Mouse (Mus musculus) kidney, embryonic 16.5 days (tissue): ENCODE data around the gene Cuta. TPM values are rescaled to one million over a fixed set of nuclear protein-coding genes. Genes with fewer than 3 reads are reported as not detected.
"Not testable (repeated sequence)": the region's sequence is repeated elsewhere in the genome, so short reads cannot be mapped to it uniquely, and the experiment has no call there.

ENCODE experiments used
- ATAC-seq: fragments of 200-750 bp; cut with Nextera tagmentation; 2 replicates; pipeline ENCODE4 v1.8.0; 2017; ENCODE audit warnings: moderate TSS enrichment; ENCODE audit not compliant: low FRiP score, low TSS enrichment
- H3K27ac ChIP-seq: fragments of 300-500 bp; sonication (generic); 2 replicates; pipeline ENCODE4 v1.5.1; 2014; ENCODE audit warnings: low read length
- H3K27me3 ChIP-seq: fragments of 300-500 bp; sonication (generic); 2 replicates; pipeline ENCODE4 v1.6.1; 2014; ENCODE audit warnings: low read length, control low read depth, mixed read lengths; ENCODE audit not compliant: insufficient read depth
- H3K36me3 ChIP-seq: fragments of 300-500 bp; sonication (generic); 2 replicates; pipeline ENCODE4 v1.6.1; 2014; ENCODE audit warnings: low read length, control low read depth, mixed read lengths; ENCODE audit not compliant: insufficient read depth
- H3K4me1 ChIP-seq: fragments of 300-500 bp; sonication (generic); 2 replicates; pipeline ENCODE4 v1.6.1; 2014; ENCODE audit warnings: low read length, control low read depth, mixed read lengths; ENCODE audit not compliant: insufficient read depth
- H3K4me2 ChIP-seq: fragments of 300-500 bp; sonication (generic); replicated peaks from 2 replicates; pipeline ENCODE4 v1.6.1; 2014; ENCODE audit warnings: low read depth, low read length
- H3K4me3 ChIP-seq: fragments of 300-500 bp; sonication (generic); 2 replicates; pipeline ENCODE4 v1.5.1; 2014; ENCODE audit warnings: mild to moderate bottlenecking, low read length
- H3K9ac ChIP-seq: fragments of 300-500 bp; sonication (generic); replicated peaks from 2 replicates; pipeline ENCODE4 v1.6.1; 2014; ENCODE audit warnings: low read length
- H3K9me3 ChIP-seq: fragments of 300-500 bp; sonication (generic); 2 replicates; pipeline ENCODE4 v1.6.1; 2016; ENCODE audit warnings: low read length, control low read depth
- WGBS: fragments of 180-500 bp; shearing (Covaris S2); extraction: QIAGEN DNeasy Blood & Tissue Kit; methylation state at CpG from one replicate; pipeline ENCODE4 v1.1.7; 2014; 5-methylcytosine and 5-hydroxymethylcytosine counted together
- polyA plus RNA-seq: library from polyadenylated mRNA; unstranded; fragments of >200 nt; fragmentation: Nextera tagmentation; extraction: Ambion mirVana; gene quantifications from 2 replicates; pipeline ENCODE4 v1.2.1, GENCODE M21; 2015

Cuta gene
- polyA plus RNA-seq, 1 experiment from 2014 or later = 187 TPM

DNA sequence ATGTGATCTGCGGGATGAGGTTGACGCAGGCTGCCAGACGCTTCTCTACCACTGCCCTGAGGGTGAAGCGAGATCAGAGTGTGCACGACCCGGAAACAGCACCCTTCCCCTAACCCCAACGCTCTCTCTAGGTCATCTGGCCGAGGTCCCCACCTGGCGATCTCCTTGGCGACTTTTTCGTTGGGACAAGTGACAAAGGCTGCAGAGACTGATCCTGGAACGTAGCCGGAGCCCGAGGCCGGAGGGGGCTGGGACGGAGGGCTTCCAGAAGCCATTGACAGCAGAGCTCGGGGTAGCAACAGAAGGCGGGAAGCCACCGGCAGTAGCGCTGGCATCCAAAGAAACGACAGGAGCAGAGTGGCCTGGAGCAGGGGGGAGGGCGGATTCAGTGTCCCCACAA lies 638 bp downstream of the Cuta start:
- no peaks in the 10 kb centered on the region for H3K9me3 ChIP-seq
- peak overlapping the region; percentile 97 for H3K4me2 ChIP-seq
- peak overlapping the region; percentile 81 for H3K9ac ChIP-seq
- peak overlapping the region; percentile 69 for H3K4me3 ChIP-seq
- peaks cover 41% of the 10 kb centered on the region for H3K4me1 ChIP-seq
- H3K27me3 ChIP-seq = no peaks in the 10 kb centered on the region
- 0 out of 2 replicates have a peak, but pooled peaks have one; percentile 0 for ATAC-seq
- H3K27ac ChIP-seq = peak overlapping the region; percentile 93
- H3K36me3 ChIP-seq = peaks cover 15% of the 10 kb centered on the region; the same call in 1 of the 2 replicates
- under 1% methylated on average over 22 of the region's 22 CpGs for WGBS

DNA sequence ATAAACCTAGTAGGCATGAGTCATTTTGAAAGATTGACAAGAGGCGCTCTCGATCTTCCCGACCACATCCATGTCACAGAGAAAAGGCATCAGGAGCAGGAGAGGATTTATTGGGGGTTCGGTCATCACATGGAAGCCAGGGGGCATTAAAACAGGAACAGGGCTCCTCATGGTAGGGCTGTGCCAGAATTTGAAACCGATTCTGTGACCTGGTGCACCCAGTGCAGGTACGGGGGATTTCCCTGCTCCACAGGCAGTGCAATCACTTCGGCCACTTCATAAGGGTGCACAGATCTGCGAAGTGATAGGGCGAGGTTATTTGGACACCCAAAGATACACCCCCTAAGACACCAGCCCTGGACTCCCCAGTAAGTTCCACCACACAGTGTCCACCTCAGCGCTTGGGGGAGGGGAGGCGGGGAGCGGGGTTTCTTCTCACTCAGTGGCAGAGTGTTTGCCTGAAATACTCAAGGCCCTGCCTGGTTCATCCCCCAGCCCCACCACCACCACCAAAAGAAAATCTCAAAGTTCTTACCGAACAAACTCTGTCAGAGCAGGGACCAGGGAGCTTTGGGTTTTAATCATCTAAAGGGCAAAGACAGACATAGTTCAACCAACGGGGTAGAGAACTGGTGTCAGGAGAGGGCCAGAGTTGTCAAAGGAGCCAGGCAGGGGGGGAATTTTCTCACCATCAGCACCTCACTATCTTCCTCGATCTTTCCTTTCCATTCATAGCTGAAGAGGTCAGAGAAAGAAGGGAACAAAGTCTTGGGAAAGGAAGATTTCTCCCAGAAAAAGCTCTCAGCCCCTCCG lies 1.3 kb downstream of the Cuta start:
- Histone ChIP-seq H3K4me3 (peak overlapping the region; percentile 69), H3K9ac (peak overlapping the region; percentile 81), H3K4me2 (peak overlapping the region; percentile 97), H3K9me3 (no peaks in the 10 kb centered on the region), H3K4me1 (peaks cover 46% of the 10 kb centered on the region), H3K27ac (peak overlapping the region; percentile 93), H3K36me3 (peaks cover 15% of the 10 kb centered on the region; the same call in 1 of the 2 replicates), H3K27me3 (no peaks in the 10 kb centered on the region)
- ATAC-seq = no peak
- 44% methylated on average over 16 of the region's 16 CpGs for WGBS

DNA sequence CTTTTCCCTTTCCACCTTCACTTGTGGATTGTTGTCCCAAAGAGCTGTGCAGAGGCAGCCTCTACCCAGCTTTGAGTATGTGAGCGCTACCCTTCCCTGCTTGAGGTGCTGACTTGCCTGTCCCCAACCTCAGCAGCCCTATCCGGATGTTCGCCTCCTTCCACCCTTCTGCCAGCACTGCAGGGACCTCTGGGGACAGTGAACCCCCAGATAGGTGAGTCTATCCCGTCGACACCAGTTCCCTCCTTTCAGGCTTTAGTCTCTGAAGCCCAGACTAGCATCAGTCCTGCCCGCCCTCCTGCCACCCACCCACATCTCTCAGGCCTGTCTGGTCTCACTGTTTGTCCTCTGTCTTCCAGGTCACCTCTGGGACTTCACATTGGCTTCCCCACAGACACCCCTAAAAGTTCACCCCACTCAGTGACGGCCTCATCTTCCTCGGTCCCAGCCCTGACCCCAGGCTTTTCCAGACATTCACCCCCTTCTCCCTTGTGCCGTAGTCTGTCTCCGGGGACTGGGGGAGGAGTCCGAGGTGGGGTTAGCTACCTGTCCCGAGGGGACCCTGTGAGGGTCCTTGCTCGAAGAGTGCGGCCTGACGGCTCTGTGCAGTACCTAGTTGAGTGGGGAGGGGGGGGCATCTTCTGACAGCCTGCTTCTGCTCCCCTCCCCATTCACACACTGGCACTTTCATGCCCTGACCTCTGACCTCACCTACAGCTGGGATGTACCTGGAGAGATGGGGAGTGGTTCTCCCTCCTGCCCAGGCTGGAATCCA lies 2.3 kb downstream of the Cuta start:
- Histone ChIP-seq H3K9ac (no peak overlapping the region), H3K4me2 (0 out of 2 replicates have a peak overlapping the region, but pooled peaks have one; percentile 97), H3K4me1 (peaks cover 41% of the 10 kb centered on the region), H3K27ac (no peak overlapping the region), H3K27me3 (no peaks in the 10 kb centered on the region), H3K4me3 (no peak overlapping the region), H3K9me3 (no peaks in the 10 kb centered on the region), H3K36me3 (peaks cover 15% of the 10 kb centered on the region; the same call in 1 of the 2 replicates)
- no peak for ATAC-seq
- 85% methylated on average over 15 of the region's 15 CpGs for WGBS

DNA sequence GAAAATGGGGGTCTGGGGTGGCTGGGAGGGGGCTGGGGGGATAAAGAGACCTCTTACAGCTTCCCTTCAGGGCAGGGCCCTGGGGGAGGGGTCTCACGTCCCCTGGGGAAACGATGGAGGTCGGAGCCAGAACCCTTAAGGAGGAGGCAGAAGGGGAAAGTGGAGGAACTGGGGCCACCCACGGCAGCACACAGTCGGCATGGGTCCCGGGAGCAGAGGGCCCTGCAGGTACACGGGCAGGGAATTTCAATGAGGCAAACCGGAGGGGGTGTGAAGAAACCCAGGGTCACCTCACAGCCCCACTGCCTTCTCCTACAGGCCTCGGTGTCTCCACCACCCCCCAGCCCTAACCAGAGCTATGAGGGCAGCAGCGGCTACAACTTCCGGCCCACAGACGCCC lies 2.9 kb downstream of the Cuta start:
- Histone ChIP-seq H3K4me3 (no peak overlapping the region), H3K27ac (no peak overlapping the region), H3K36me3 (peaks cover 15% of the 10 kb centered on the region; the same call in 1 of the 2 replicates), H3K27me3 (no peaks in the 10 kb centered on the region), H3K9ac (no peak overlapping the region), H3K4me2 (no peak overlapping the region), H3K9me3 (no peaks in the 10 kb centered on the region), H3K4me1 (peaks cover 38% of the 10 kb centered on the region)
- WGBS = 85% methylated on average over 12 of the region's 12 CpGs
- no peak for ATAC-seq

DNA sequence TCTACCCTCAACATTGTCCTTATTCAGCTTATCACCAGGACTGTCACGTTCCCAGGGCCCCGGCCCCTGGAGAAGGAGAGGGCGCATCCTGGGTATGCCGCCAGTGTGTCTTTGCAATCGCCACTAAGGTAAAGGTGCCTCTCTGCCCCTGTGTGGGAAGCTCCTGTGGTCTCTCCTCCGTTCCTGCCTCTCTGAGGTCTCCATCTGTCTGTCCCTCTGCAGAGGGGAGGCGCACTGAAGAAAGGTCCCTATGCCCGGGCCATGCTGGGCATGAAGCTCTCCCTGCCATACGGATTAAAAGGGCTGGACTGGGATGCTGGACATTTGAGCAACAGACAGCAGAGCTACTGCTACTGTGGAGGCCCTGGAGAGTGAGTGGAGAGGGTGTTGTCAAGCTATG lies 4.3 kb downstream of the Cuta start:
- Histone ChIP-seq H3K4me2 (no peak overlapping the region), H3K9ac (no peak overlapping the region), H3K27ac (no peak overlapping the region), H3K36me3 (peaks cover 20% of the 10 kb centered on the region; the same call in 1 of the 2 replicates), H3K4me1 (peaks cover 29% of the 10 kb centered on the region), H3K9me3 (no peaks in the 10 kb centered on the region), H3K4me3 (no peak overlapping the region), H3K27me3 (no peaks in the 10 kb centered on the region)
- ATAC-seq = no peak
- 91% methylated on average over 9 of the region's 9 CpGs for WGBS

DNA sequence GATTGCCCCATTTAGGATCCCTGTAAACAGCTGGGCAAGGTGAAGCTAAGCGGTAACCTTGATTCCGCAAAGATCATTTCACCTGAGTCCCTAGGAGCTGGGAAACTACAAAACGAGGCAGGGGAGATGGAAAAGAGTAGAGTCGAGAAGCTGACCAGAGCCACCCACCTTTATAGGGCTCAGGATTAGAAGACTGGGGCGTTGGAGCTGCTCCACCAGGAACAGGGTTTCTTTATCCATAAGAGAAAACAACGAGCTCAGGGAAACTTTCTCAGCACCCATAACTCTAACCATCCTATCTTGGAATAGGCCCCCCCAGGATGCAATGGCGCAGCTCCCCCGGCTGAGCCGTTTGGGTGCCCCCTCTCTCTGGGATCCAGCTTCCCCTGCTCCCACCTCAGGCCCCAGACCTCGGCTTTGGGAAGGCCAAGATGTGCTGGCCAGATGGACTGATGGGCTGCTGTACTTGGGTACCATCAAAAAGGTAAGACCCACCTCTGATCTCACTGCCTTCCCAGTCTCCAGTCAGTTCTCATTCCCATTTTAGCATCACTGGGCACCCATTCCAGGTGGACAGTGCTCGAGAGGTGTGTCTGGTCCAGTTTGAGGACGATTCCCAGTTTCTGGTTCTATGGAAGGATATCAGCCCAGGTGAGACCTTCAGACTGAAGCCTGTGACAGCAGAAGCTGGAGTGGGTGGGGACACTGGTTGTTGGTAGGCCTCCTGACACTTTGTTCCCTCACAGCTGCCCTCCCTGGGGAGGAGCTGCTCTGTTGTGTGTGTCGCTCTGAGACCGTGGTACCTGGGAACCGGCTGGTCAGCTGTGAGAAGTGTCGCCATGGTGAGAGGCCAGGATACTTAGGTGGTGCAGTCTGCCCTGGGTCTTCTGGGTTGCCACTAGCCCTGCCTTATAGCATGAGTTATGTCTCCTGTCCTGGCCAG lies 5.2 kb downstream of the Cuta start:
- no peaks in the 10 kb centered on the region for H3K27me3 ChIP-seq
- peaks cover 26% of the 10 kb centered on the region for H3K4me1 ChIP-seq
- H3K36me3 ChIP-seq = peaks cover 23% of the 10 kb centered on the region
- no peaks in the 10 kb centered on the region for H3K9me3 ChIP-seq
- peak overlapping the region; percentile 85 for H3K4me3 ChIP-seq
- H3K4me2 ChIP-seq = peak overlapping the region; percentile 97
- no peak overlapping the region; the same call in 1 of the 2 replicates for H3K27ac ChIP-seq
- H3K9ac ChIP-seq = peak overlapping the region; percentile 86
- WGBS = 76% methylated on average over 16 of the region's 16 CpGs
- ATAC-seq = no peak

DNA sequence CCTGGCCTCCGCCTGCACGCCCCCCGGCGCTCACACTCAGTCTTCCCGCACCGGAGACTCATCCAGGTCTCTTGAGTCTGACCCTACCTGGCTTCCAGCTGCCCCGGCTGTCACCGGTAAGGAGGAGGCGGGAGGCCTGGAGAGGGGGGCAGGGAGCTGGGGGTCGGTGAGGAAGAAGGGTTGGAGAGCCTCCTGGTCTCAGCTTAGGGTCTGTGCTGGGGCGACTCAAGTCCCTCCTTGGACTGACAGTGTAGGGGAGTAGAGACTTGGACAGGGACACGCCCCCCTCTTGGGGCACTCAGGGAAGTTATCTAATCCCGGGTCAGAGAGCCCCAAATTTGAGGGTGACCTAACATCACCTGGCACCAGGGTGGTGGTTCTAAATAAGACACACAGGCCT lies 6.0 kb downstream of the Cuta start:
- WGBS = 6% methylated on average over 13 of the region's 13 CpGs
- H3K9me3 ChIP-seq = no peaks in the 10 kb centered on the region
- peak overlapping the region; percentile 90 for H3K27ac ChIP-seq
- H3K36me3 ChIP-seq = peaks cover 28% of the 10 kb centered on the region
- no peaks in the 10 kb centered on the region for H3K27me3 ChIP-seq
- peak overlapping the region; percentile 97 for H3K4me2 ChIP-seq
- H3K4me3 ChIP-seq = peak overlapping the region; percentile 85
- peaks cover 24% of the 10 kb centered on the region for H3K4me1 ChIP-seq
- ATAC-seq = peak; percentile 52
- H3K9ac ChIP-seq = peak overlapping the region; percentile 86

DNA sequence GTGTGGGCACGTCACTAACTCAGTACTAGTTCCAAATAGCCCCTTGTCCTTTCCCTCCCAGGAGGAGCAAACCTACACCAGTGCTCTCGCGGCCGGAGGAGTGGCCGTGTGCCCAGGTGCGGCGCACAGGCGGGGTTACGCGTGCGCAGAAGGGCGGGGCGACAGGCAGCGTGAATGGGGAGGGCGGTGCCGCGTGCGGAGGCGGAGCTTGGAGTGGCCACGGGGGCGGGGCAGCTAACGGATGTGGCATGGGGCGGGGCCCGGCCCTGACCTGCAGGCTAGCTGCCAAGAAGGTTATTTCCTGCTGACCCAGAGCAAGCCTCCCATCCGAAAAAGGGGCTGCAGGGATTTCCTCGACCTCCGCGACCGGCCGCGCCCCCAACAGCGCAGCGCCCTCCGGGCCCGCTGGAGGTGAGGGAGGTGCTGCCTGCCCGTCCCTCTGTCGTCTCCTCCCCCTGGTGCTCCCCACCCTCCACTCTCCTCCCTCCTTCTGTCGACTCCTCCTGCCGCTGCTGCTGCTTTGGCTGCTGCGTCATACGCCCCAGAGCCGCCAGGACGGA lies 6.5 kb downstream of the Cuta start, which contains the start of gene Phf1:
TSS of gene Phf1 (plus strand) at position 214 of the 560 bp plus-strand sequence.
- WGBS = under 1% methylated on average over 38 of the region's 43 CpGs
- H3K9ac ChIP-seq = peak within 1 kb of the TSS; percentile 86
- peak; percentile 86 for ATAC-seq
- H3K27me3 ChIP-seq = no peaks in the 10 kb centered on the region
- peak within 1 kb of the TSS; percentile 85 for H3K4me3 ChIP-seq
- peak within 1 kb of the TSS; percentile 97 for H3K4me2 ChIP-seq
- peak within 1 kb of the TSS; percentile 90 for H3K27ac ChIP-seq
- no peaks in the 10 kb centered on the region for H3K9me3 ChIP-seq
- peaks cover 28% of the 10 kb centered on the region for H3K36me3 ChIP-seq
- peaks cover 19% of the 10 kb centered on the region for H3K4me1 ChIP-seq

DNA sequence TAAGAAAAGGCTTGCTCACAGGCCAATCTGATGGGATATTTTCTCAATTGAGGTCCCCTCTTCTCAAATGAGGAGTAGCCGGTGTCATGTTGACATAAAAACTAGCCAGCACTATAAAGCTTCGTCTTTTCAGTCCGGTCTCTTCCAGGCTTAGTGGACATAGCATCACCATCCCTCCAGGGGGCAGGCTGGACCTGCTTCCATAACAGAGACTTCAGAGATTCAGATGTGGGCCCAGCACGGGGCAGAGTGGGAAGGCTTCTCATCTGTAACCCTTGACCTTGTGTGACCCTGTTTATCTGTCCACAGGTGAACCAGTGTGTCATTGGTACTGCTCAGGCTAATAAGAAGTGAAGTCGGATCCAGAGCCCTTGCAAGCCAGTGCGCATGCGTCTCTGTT lies 7.6 kb downstream of the Cuta start:
- peaks cover 32% of the 10 kb centered on the region for H3K36me3 ChIP-seq

More for the DNA sequence above, 7.6 kb downstream of the Cuta start:
- not testable (repeated sequence) for H3K4me3 ChIP-seq, H3K4me2 ChIP-seq, H3K9ac ChIP-seq, H3K27ac ChIP-seq, H3K27me3 ChIP-seq, H3K9me3 ChIP-seq
- ATAC-seq = peak; percentile 18; the same call in 1 of the 2 replicates
- H3K4me1 ChIP-seq = peaks cover 11% of the 10 kb centered on the region
- 58% methylated on average over 7 of the region's 7 CpGs for WGBS
